Mouse (Mus musculus) intestine, postnatal 0 days (tissue): ENCODE data around the gene Acnat1. TPM values are rescaled to one million over a fixed set of nuclear protein-coding genes. Genes with fewer than 3 reads are reported as not detected.
A peak's percentile ranks its signal among the peaks of the same experiment; 100 is the strongest.
"Not testable (repeated sequence)": the region's sequence is repeated elsewhere in the genome, so short reads cannot be mapped to it uniquely, and the experiment has no call there.

ENCODE experiments used
- ATAC-seq: fragments of 200-750 bp; cut with Nextera tagmentation; 2 replicates; pipeline ENCODE4 v1.8.0; 2017; ENCODE audit warnings: mild to moderate bottlenecking, moderate TSS enrichment, moderate library complexity
- H3K27ac ChIP-seq: fragments of 300-500 bp; sonication (generic); 2 replicates; pipeline ENCODE4 v1.5.1; 2014; ENCODE audit warnings: mild to moderate bottlenecking, low read depth, low read length, moderate library complexity
- H3K27me3 ChIP-seq: fragments of 300-500 bp; sonication (generic); replicated peaks from 2 replicates; pipeline ENCODE4 v1.6.1; 2014; ENCODE audit warnings: low read length, mixed read lengths; ENCODE audit not compliant: control insufficient read depth, insufficient read depth
- H3K36me3 ChIP-seq: fragments of 300-500 bp; sonication (generic); 2 replicates; pipeline ENCODE4 v1.6.1; 2014; ENCODE audit warnings: mild to moderate bottlenecking, moderate library complexity; ENCODE audit not compliant: control insufficient read depth, insufficient read depth
- H3K4me1 ChIP-seq: fragments of 300-500 bp; sonication (generic); replicated peaks from 2 replicates; pipeline ENCODE4 v1.6.1; 2014; ENCODE audit warnings: antibody characterized with exemption, low read length, mixed read lengths; ENCODE audit not compliant: control insufficient read depth, insufficient read depth
- H3K4me2 ChIP-seq: fragments of 300-500 bp; sonication (generic); replicated peaks from 2 replicates; pipeline ENCODE4 v1.6.1; 2014; ENCODE audit warnings: low read depth, mild to moderate bottlenecking, moderate library complexity
- H3K4me3 ChIP-seq: fragments of 300-500 bp; sonication (generic); 2 replicates; pipeline ENCODE4 v1.5.1; 2014; ENCODE audit warnings: low read depth, low read length
- H3K9ac ChIP-seq: fragments of 300-500 bp; sonication (generic); 2 replicates; pipeline ENCODE4 v1.6.1; 2014; ENCODE audit warnings: mild to moderate bottlenecking, low read depth, low read length
- H3K9me3 ChIP-seq: fragments of 300-500 bp; sonication (generic); 2 replicates; pipeline ENCODE4 v1.6.1; 2016; ENCODE audit warnings: mixed run types; ENCODE audit not compliant: control insufficient read depth
- CTCF ChIP-seq: sonication (generic); IDR thresholded peaks from 2 replicates; pipeline ENCODE4 v1.5.1; 2016; ENCODE audit warnings: low read depth, mild to moderate bottlenecking, control low read depth, antibody characterized with exemption, moderate library complexity
- WGBS: fragments of 180-500 bp; shearing (Covaris S2); extraction: QIAGEN DNeasy Blood & Tissue Kit; methylation state at CpG from one replicate; pipeline ENCODE4 v1.1.7; 2014; 5-methylcytosine and 5-hydroxymethylcytosine counted together
- polyA plus RNA-seq: library from polyadenylated mRNA; unstranded; fragments of >200 nt; fragmentation: Nextera tagmentation; extraction: Ambion mirVana; gene quantifications from 2 replicates; pipeline ENCODE4 v1.2.1, GENCODE M21; 2015

Gene Acnat1
- polyA plus RNA-seq, 1 experiment from 2014 or later = 8.4 TPM

GRCm38 (mm10) chr4:49512636-49513035, 38.9 kb upstream of the Acnat1 start:
- 94% methylated on average over 4 of the region's 4 CpGs for WGBS
- Histone ChIP-seq H3K9ac (no peak overlapping the region), H3K4me3 (no peak overlapping the region), H3K36me3 (peaks cover 26% of the 10 kb centered on the region), H3K27me3 (no peaks in the 10 kb centered on the region), H3K9me3 (no peaks in the 10 kb centered on the region), H3K27ac (no peak overlapping the region), H3K4me2 (no peak overlapping the region), H3K4me1 (no peaks in the 10 kb centered on the region)
- no peak for ATAC-seq
- TF ChIP-seq CTCF = no peak

- 59% methylated on average over 1 of the region's 1 CpGs for WGBS
- not testable (repeated sequence) for H3K27me3 ChIP-seq, H3K4me3 ChIP-seq, H3K4me1 ChIP-seq, H3K4me2 ChIP-seq, H3K9me3 ChIP-seq, H3K9ac ChIP-seq, H3K27ac ChIP-seq
- H3K36me3 ChIP-seq = peaks cover 19% of the 10 kb centered on the region
- ATAC-seq = peak; percentile 6; the same call in 1 of the 2 replicates
Measured at GRCm38 (mm10) chr4:49510236-49510835, 36.6 kb upstream of the Acnat1 start.

DNA sequence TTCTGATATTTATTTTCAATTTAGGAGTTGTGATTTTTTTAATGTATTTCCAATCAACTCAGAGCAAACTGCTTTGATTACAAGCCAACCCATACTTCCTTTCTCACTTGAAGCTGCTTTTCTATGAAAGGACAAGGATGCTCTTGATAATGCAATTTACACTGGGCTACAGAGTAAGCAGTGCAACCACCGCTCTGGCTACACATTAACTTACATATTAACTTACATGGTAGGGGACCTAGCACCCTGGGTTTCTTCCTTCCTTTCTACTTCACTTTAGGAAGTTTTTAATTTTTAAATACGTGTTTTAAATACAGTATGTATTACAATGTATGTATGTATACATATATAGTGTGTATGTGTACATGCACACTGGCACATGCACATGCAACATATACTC, 35.5 kb upstream of the Acnat1 start:
- no peak for ATAC-seq
- TF ChIP-seq CTCF = no peak
- Histone ChIP-seq H3K9me3 (no peaks in the 10 kb centered on the region), H3K4me2 (no peak overlapping the region), H3K36me3 (peaks cover 16% of the 10 kb centered on the region), H3K27me3 (no peaks in the 10 kb centered on the region), H3K4me3 (no peak overlapping the region), H3K9ac (no peak overlapping the region), H3K4me1 (no peaks in the 10 kb centered on the region), H3K27ac (no peak overlapping the region)
- 68% methylated on average over 2 of the region's 2 CpGs for WGBS

- no peaks in the 10 kb centered on the region for H3K36me3 ChIP-seq
- no peaks in the 10 kb centered on the region for H3K27me3 ChIP-seq
- no peaks in the 10 kb centered on the region for H3K4me1 ChIP-seq
- peak within 1 kb of the TSS; percentile 31 for H3K27ac ChIP-seq
- ATAC-seq = peak; percentile 33; the same call in 1 of the 2 replicates
- no peaks in the 10 kb centered on the region for H3K9me3 ChIP-seq
- no peak within 1 kb of the TSS for H3K4me3 ChIP-seq
- H3K4me2 ChIP-seq = peak within 1 kb of the TSS; percentile 7; the same call in 1 of the 2 replicates
- H3K9ac ChIP-seq = no peak within 1 kb of the TSS
- 34% methylated on average over 3 of the region's 3 CpGs for WGBS
- TF ChIP-seq CTCF = no peak
Measured at GRCm38 (mm10) chr4:49506386-49506785, 32.7 kb upstream of the Acnat1 start, which contains the start of gene Baat. Baat (minus strand) TSS chr4:49506557.

DNA sequence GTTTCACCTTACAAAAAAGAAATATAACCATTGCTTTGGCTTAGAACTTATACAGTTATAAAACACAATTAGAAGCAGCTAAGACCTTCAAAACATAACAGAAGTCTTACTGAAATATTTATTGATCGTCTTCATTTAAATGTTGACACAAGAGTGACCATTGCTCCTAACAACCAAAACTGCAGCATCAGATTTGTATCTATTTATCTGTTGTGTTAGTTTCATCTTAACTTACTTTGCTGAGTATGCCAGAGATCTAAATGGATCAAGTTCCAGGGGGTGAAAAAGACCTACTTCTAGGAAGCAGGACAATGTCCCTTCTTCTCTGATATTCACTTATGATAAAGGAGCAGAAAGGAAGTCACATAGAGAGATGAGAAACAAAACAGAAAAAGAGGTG, 29.9 kb upstream of the Acnat1 start:
- no peak overlapping the region for H3K4me2 ChIP-seq
- H3K4me1 ChIP-seq = no peaks in the 10 kb centered on the region
- TF ChIP-seq CTCF = no peak
- no peak overlapping the region for H3K9ac ChIP-seq
- no peak overlapping the region for H3K27ac ChIP-seq
- no peaks in the 10 kb centered on the region for H3K27me3 ChIP-seq
- 77% methylated on average over 1 of the region's 1 CpGs for WGBS
- ATAC-seq = no peak
- no peak overlapping the region for H3K4me3 ChIP-seq
- no peaks in the 10 kb centered on the region for H3K36me3 ChIP-seq
- H3K9me3 ChIP-seq = no peaks in the 10 kb centered on the region

DNA sequence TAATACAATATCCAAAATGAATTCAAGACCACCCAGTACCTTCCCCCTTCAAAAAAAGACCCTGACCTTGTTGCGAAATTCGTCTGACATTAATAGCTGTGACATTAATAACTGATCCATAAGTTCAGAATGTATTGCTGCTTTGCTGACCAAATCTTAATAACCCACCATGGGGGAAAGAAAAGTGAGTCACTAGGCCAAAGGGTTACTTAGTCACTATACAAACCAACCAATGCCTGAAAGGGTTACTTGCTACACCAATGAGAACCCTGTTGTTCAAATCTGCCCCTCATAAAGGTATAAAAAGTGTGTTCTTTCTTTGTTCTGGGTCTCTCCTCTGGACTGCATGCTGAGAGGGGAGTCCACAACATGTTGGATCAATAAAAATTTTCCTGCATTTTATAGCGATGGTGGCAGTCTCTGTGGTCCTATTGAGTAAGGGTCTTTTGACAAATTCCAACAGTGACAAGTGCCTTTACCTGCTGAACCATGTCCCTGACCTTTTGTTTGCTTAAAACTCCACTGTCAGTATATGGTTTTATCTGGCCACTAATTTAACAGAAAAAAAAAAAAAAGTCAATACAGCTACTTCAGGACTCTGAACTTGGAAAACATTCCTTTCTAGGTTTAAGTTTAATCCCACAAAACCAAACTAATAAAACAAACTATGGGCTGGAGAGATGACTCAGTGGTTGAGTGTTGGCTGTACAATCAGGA, 12.4 kb upstream of the Acnat1 start:
- 47% methylated on average over 3 of the region's 3 CpGs for WGBS
- not testable (repeated sequence) for H3K9me3 ChIP-seq, H3K9ac ChIP-seq, H3K27me3 ChIP-seq, H3K4me1 ChIP-seq, H3K36me3 ChIP-seq, H3K4me3 ChIP-seq, H3K4me2 ChIP-seq
- H3K27ac ChIP-seq = peak overlapping the region; percentile 50
- peak; percentile 85 for ATAC-seq
